Mouse (Mus musculus): ENCODE results near the gene Tacc3. TPM values are rescaled to one million over a fixed set of nuclear protein-coding genes. Genes with fewer than 3 reads are reported as not detected.
A peak's percentile ranks its signal among the peaks of the same experiment; 100 is the strongest.

The Tacc3 gene
- polyA plus RNA-seq, 1 experiment from 2014 or later, result 332 TPM

- H3K36me3 ChIP-seq (ENCODE audit: control insufficient read depth, insufficient read depth, low read length), result no peaks in the 10 kb centered on the region
- peak overlapping the region; percentile 83 for H3K27ac ChIP-seq (ENCODE audit: low read depth, low read length)
- H3K4me3 ChIP-seq (ENCODE audit: low read depth, low read length), result peak overlapping the region; percentile 27; the same call in 1 of the 2 replicates
- ATAC-seq (replicated peaks; ENCODE audit: low FRiP score), result no peak
- no peak for DNase-seq (ENCODE audit: low spot score)
- no peaks in the 10 kb centered on the region for H3K9me3 ChIP-seq (ENCODE audit: control insufficient read depth, low read length)
- H3K4me2 ChIP-seq (ENCODE audit: low read depth, low read length, severe bottlenecking), result peak overlapping the region; percentile 77; the same call in 1 of the 2 replicates
- no peak overlapping the region; the same call in 1 of the 2 replicates for H3K9ac ChIP-seq (ENCODE audit: low read length)
- 23% methylated on average over 9 of the region's 9 CpGs for WGBS
- H3K4me1 ChIP-seq (replicated peaks; ENCODE audit: control insufficient read depth, insufficient read depth, low read length), result peaks cover 80% of the 10 kb centered on the region
- H3K27me3 ChIP-seq (ENCODE audit: control insufficient read depth, insufficient read depth, low read length), result peaks cover 48% of the 10 kb centered on the region
Measured at GRCm38 (mm10) chr5:33694461-33694847, 36.5 kb downstream of the Tacc3 start.

GRCm38 (mm10) chr5:33694848-33695717, 37.2 kb downstream of the Tacc3 start:
- peak overlapping the region; percentile 83 for H3K27ac ChIP-seq (ENCODE audit: low read depth, low read length)
- peak overlapping the region; percentile 77 for H3K4me2 ChIP-seq (ENCODE audit: low read depth, low read length, severe bottlenecking)
- peak overlapping the region; percentile 27 for H3K4me3 ChIP-seq (ENCODE audit: low read depth, low read length)
- H3K36me3 ChIP-seq (ENCODE audit: control insufficient read depth, insufficient read depth, low read length), result no peaks in the 10 kb centered on the region
- H3K27me3 ChIP-seq (ENCODE audit: control insufficient read depth, insufficient read depth, low read length), result peaks cover 53% of the 10 kb centered on the region
- WGBS, result under 1% methylated on average over 69 of the region's 71 CpGs
- peak; percentile 87 for ATAC-seq (replicated peaks; ENCODE audit: low FRiP score)
- H3K9ac ChIP-seq (ENCODE audit: low read length), result peak overlapping the region; percentile 60
- peak; percentile 94 for DNase-seq (ENCODE audit: low spot score)
- H3K9me3 ChIP-seq (ENCODE audit: control insufficient read depth, low read length), result no peaks in the 10 kb centered on the region
- H3K4me1 ChIP-seq (replicated peaks; ENCODE audit: control insufficient read depth, insufficient read depth, low read length), result peaks cover 78% of the 10 kb centered on the region

GRCm38 (mm10) chr5:33695718-33696121, 37.8 kb downstream of the Tacc3 start:
- WGBS, result 0% methylated on average over 24 of the region's 24 CpGs
- DNase-seq (ENCODE audit: low spot score) (no peak), ATAC-seq (replicated peaks; ENCODE audit: low FRiP score) (no peak)
- peaks cover 50% of the 10 kb centered on the region for H3K27me3 ChIP-seq (ENCODE audit: control insufficient read depth, insufficient read depth, low read length)
- H3K36me3 ChIP-seq (ENCODE audit: control insufficient read depth, insufficient read depth, low read length), result no peaks in the 10 kb centered on the region
- no peaks in the 10 kb centered on the region for H3K9me3 ChIP-seq (ENCODE audit: control insufficient read depth, low read length)
- peak overlapping the region; percentile 83 for H3K27ac ChIP-seq (ENCODE audit: low read depth, low read length)
- H3K4me2 ChIP-seq (ENCODE audit: low read depth, low read length, severe bottlenecking), result peak overlapping the region; percentile 77
- H3K9ac ChIP-seq (ENCODE audit: low read length), result peak overlapping the region; percentile 60
- peak overlapping the region; percentile 27 for H3K4me3 ChIP-seq (ENCODE audit: low read depth, low read length)
- peaks cover 76% of the 10 kb centered on the region for H3K4me1 ChIP-seq (replicated peaks; ENCODE audit: control insufficient read depth, insufficient read depth, low read length)

GRCm38 (mm10) chr5:33696430-33696829, 38.5 kb downstream of the Tacc3 start:
- Histone ChIP-seq H3K9me3 (ENCODE audit: control insufficient read depth, low read length) (no peaks in the 10 kb centered on the region), H3K27ac (ENCODE audit: low read depth, low read length) (peak overlapping the region; percentile 83; the same call in 1 of the 2 replicates), H3K27me3 (ENCODE audit: control insufficient read depth, insufficient read depth, low read length) (peaks cover 53% of the 10 kb centered on the region), H3K4me2 (ENCODE audit: low read depth, low read length, severe bottlenecking) (no peak overlapping the region), H3K9ac (ENCODE audit: low read length) (peak overlapping the region; percentile 23; the same call in 1 of the 2 replicates), H3K4me3 (ENCODE audit: low read depth, low read length) (no peak overlapping the region), H3K4me1 (replicated peaks; ENCODE audit: control insufficient read depth, insufficient read depth, low read length) (peaks cover 76% of the 10 kb centered on the region), H3K36me3 (ENCODE audit: control insufficient read depth, insufficient read depth, low read length) (no peaks in the 10 kb centered on the region)
- 37% methylated on average over 5 of the region's 5 CpGs for WGBS
- ATAC-seq (replicated peaks; ENCODE audit: low FRiP score), result no peak
- peak; percentile 56 for DNase-seq (ENCODE audit: low spot score)

DNA sequence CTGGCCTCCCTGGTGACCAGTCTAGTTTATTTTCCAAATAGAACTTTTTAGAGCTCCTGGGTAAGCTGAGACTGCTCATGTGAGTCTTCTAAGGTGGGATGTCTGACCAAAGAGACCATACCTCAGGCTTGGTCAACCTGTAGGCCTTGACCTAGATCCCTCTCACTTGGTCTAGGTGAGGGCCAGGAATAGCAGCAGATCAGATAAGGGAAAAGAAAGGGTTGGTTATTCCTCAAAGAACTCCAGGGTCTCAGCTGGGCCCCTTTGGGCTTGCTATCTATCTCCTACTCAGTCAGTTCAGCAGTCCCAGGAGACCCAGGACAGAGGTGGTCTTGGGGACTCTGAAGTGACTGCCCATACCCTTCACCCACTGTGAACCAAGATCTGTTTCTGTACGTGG, 39.6 kb downstream of the Tacc3 start:
- H3K9me3 ChIP-seq (ENCODE audit: control insufficient read depth, low read length), result no peaks in the 10 kb centered on the region
- no peak overlapping the region for H3K9ac ChIP-seq (ENCODE audit: low read length)
- H3K4me1 ChIP-seq (replicated peaks; ENCODE audit: control insufficient read depth, insufficient read depth, low read length), result peaks cover 67% of the 10 kb centered on the region
- DNase-seq (ENCODE audit: low spot score) (no peak), ATAC-seq (replicated peaks; ENCODE audit: low FRiP score) (no peak)
- no peaks in the 10 kb centered on the region for H3K36me3 ChIP-seq (ENCODE audit: control insufficient read depth, insufficient read depth, low read length)
- peaks cover 61% of the 10 kb centered on the region for H3K27me3 ChIP-seq (ENCODE audit: control insufficient read depth, insufficient read depth, low read length)
- H3K27ac ChIP-seq (ENCODE audit: low read depth, low read length), result peak overlapping the region; percentile 25; the same call in 1 of the 2 replicates
- H3K4me3 ChIP-seq (ENCODE audit: low read depth, low read length), result no peak overlapping the region
- no peak overlapping the region for H3K4me2 ChIP-seq (ENCODE audit: low read depth, low read length, severe bottlenecking)
- WGBS, result 12% methylated on average over 1 of the region's 1 CpGs

GRCm38 (mm10) chr5:33697947-33698512, 40.1 kb downstream of the Tacc3 start:
- peak; percentile 92 for DNase-seq (ENCODE audit: low spot score)
- peaks cover 62% of the 10 kb centered on the region for H3K4me1 ChIP-seq (replicated peaks; ENCODE audit: control insufficient read depth, insufficient read depth, low read length)
- no peaks in the 10 kb centered on the region for H3K9me3 ChIP-seq (ENCODE audit: control insufficient read depth, low read length)
- peaks cover 58% of the 10 kb centered on the region for H3K27me3 ChIP-seq (ENCODE audit: control insufficient read depth, insufficient read depth, low read length)
- WGBS, result 3% methylated on average over 13 of the region's 13 CpGs
- H3K27ac ChIP-seq (ENCODE audit: low read depth, low read length), result peak overlapping the region; percentile 48; the same call in 1 of the 2 replicates
- peak; percentile 65 for ATAC-seq (replicated peaks; ENCODE audit: low FRiP score)
- no peaks in the 10 kb centered on the region for H3K36me3 ChIP-seq (ENCODE audit: control insufficient read depth, insufficient read depth, low read length)
- H3K4me3 ChIP-seq (ENCODE audit: low read depth, low read length), result no peak overlapping the region
- no peak overlapping the region; the same call in 1 of the 2 replicates for H3K9ac ChIP-seq (ENCODE audit: low read length)
- H3K4me2 ChIP-seq (ENCODE audit: low read depth, low read length, severe bottlenecking), result no peak overlapping the region

DNA sequence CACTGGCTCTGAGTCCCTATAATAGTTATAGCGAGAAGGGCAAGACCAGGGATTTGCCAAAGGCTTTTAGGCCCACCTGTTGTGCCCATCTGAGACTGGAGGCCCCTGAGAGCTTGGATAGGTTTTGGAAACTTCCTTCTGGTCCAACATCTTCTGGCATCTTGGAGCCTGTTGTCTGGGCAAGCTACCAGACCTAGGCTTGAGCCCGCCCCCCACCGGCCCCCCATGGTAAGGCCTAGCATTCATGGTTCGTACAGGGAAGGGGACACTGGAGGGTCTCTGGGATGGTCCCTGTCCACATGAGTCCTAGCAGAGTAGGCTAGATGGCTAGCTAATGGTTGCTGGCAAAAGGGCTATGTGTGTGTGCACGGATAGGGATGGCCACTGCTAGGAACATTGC, 40.7 kb downstream of the Tacc3 start:
- peak overlapping the region; percentile 48; the same call in 1 of the 2 replicates for H3K27ac ChIP-seq (ENCODE audit: low read depth, low read length)
- H3K27me3 ChIP-seq (ENCODE audit: control insufficient read depth, insufficient read depth, low read length), result peaks cover 53% of the 10 kb centered on the region
- no peaks in the 10 kb centered on the region for H3K36me3 ChIP-seq (ENCODE audit: control insufficient read depth, insufficient read depth, low read length)
- no peak overlapping the region for H3K4me3 ChIP-seq (ENCODE audit: low read depth, low read length)
- WGBS, result 68% methylated on average over 5 of the region's 5 CpGs
- peak overlapping the region; percentile 10; the same call in 1 of the 2 replicates for H3K9ac ChIP-seq (ENCODE audit: low read length)
- peaks cover 58% of the 10 kb centered on the region for H3K4me1 ChIP-seq (replicated peaks; ENCODE audit: control insufficient read depth, insufficient read depth, low read length)
- no peak overlapping the region for H3K4me2 ChIP-seq (ENCODE audit: low read depth, low read length, severe bottlenecking)
- peak; percentile 53 for DNase-seq (ENCODE audit: low spot score)
- no peak for ATAC-seq (replicated peaks; ENCODE audit: low FRiP score)
- H3K9me3 ChIP-seq (ENCODE audit: control insufficient read depth, low read length), result no peaks in the 10 kb centered on the region

GRCm38 (mm10) chr5:33700010-33700409, 42.1 kb downstream of the Tacc3 start:
- Histone ChIP-seq H3K4me1 (replicated peaks; ENCODE audit: control insufficient read depth, insufficient read depth, low read length) (peaks cover 56% of the 10 kb centered on the region), H3K36me3 (ENCODE audit: control insufficient read depth, insufficient read depth, low read length) (no peaks in the 10 kb centered on the region), H3K9ac (ENCODE audit: low read length) (peak overlapping the region; percentile 5; the same call in 1 of the 2 replicates), H3K27ac (ENCODE audit: low read depth, low read length) (no peak overlapping the region), H3K4me3 (ENCODE audit: low read depth, low read length) (no peak overlapping the region), H3K4me2 (ENCODE audit: low read depth, low read length, severe bottlenecking) (no peak overlapping the region), H3K9me3 (ENCODE audit: control insufficient read depth, low read length) (no peaks in the 10 kb centered on the region), H3K27me3 (ENCODE audit: control insufficient read depth, insufficient read depth, low read length) (peaks cover 44% of the 10 kb centered on the region)
- DNase-seq (ENCODE audit: low spot score) (no peak), ATAC-seq (replicated peaks; ENCODE audit: low FRiP score) (no peak)
- WGBS, result 52% methylated on average over 13 of the region's 13 CpGs

Measured in forebrain, embryonic 11.5 days (tissue).